Mouse (Mus musculus) CH12.LX (cell line): ENCODE measurements around the gene Acss1. TPM values are rescaled to one million over a fixed set of nuclear protein-coding genes. Genes with fewer than 3 reads are reported as not detected.

ENCODE experiments used
- DNase-seq: peaks from one replicate; pipeline ENCODE4 v3.0.0-alpha.2; 2013; ENCODE audit errors: extremely low read depth
- H3K27ac ChIP-seq: 2 replicates; pipeline ENCODE4 v1.5.1; 2012; ENCODE audit warnings: low read depth, mild to moderate bottlenecking, control low read depth, moderate library complexity; ENCODE audit not compliant: insufficient read depth
- H3K27me3 ChIP-seq: replicated peaks from 2 replicates; pipeline ENCODE3; 2012; ENCODE audit warnings: inconsistent platforms
- H3K36me3 ChIP-seq, 2 experiments: replicated peaks in 1 of 2; 2 replicates each; pipeline versions ENCODE3 to v1.6.1; 2012; ENCODE audit warnings: inconsistent platforms in 1 of 2, low read length in 1 of 2, mild to moderate bottlenecking in 1 of 2, mixed read lengths in 1 of 2, moderate library complexity in 1 of 2; ENCODE audit not compliant: control insufficient read depth in 1 of 2, insufficient read depth in 1 of 2
- H3K4me1 ChIP-seq, 2 experiments: 2 replicates each; pipeline ENCODE4 v1.6.1; 2012; ENCODE audit warnings: inconsistent platforms in 1 of 2, moderate library complexity in 1 of 2; ENCODE audit not compliant: insufficient read depth in 2 of 2, control insufficient read depth in 1 of 2
- H3K4me2 ChIP-seq: 2 replicates; pipeline ENCODE4 v1.6.1; 2012; ENCODE audit warnings: low read depth, mild to moderate bottlenecking, control low read depth; ENCODE audit not compliant: poor library complexity, insufficient read depth, severe bottlenecking
- H3K4me3 ChIP-seq, 3 experiments: fragments of 150-350 bp in 1 of 3; sonication (generic) in 1 of 3; replicated peaks in 1 of 3; 2 replicates each; pipeline versions ENCODE3 to v1.5.1; 2011 to 2012; ENCODE audit warnings: low read depth in 2 of 3, low read length in 2 of 3, mild to moderate bottlenecking in 2 of 3, moderate library complexity in 2 of 3, control low read depth in 1 of 3, improper control_type of control experiment in 1 of 3, inconsistent platforms in 1 of 3, mixed read lengths in 1 of 3; ENCODE audit not compliant: poor library complexity in 1 of 3
- H3K79me2 ChIP-seq: replicated peaks from 2 replicates; pipeline ENCODE4 v1.6.1; 2012; ENCODE audit warnings: mild to moderate bottlenecking, moderate library complexity; ENCODE audit not compliant: control insufficient read depth, poor library complexity, insufficient read depth, severe bottlenecking; ENCODE audit errors: extremely low read depth
- H3K9ac ChIP-seq: 2 replicates; pipeline ENCODE4 v1.6.1; 2012; ENCODE audit warnings: low read depth, mild to moderate bottlenecking, control low read depth, moderate library complexity; ENCODE audit not compliant: insufficient read depth
- H3K9me3 ChIP-seq: replicated peaks from 2 replicates; pipeline ENCODE3; 2012; ENCODE audit warnings: low read length, inconsistent platforms, mixed read lengths
- BHLHE40 ChIP-seq: IDR thresholded peaks from 2 replicates; pipeline ENCODE4 v1.6.1; 2011; ENCODE audit warnings: mild to moderate bottlenecking, low read depth, low read length, improper control_type of control experiment
- CHD1 ChIP-seq: IDR thresholded peaks from 2 replicates; pipeline ENCODE4 v1.6.1; 2012; ENCODE audit warnings: low read depth, low read length, improper control_type of control experiment, inconsistent platforms
- CHD2 ChIP-seq: IDR thresholded peaks from 2 replicates; pipeline ENCODE4 v1.6.1; 2011; ENCODE audit warnings: low read length, improper control_type of control experiment
- CTCF ChIP-seq, 2 experiments: IDR thresholded peaks in 1 of 2; conservative IDR thresholded peaks in 1 of 2; 2 replicates each; pipeline ENCODE4 v1.5.1; 2011 to 2012; ENCODE audit warnings: low read depth in 2 of 2, low read length in 2 of 2, improper control_type of control experiment in 1 of 2, inconsistent platforms in 1 of 2, mild to moderate bottlenecking in 1 of 2, moderate library complexity in 1 of 2
- E2F4 ChIP-seq: IDR thresholded peaks from 2 replicates; pipeline ENCODE4 v1.6.1; 2011; ENCODE audit warnings: low read depth, low read length, improper control_type of control experiment; ENCODE audit not compliant: insufficient replicate concordance
- ELF1 ChIP-seq: IDR thresholded peaks from 2 replicates; pipeline ENCODE4 v1.6.1; 2014; ENCODE audit warnings: low read depth, mild to moderate bottlenecking, inconsistent platforms, low read length, improper control_type of control experiment
- EP300 ChIP-seq: IDR thresholded peaks from 2 replicates; pipeline ENCODE4 v1.6.1; 2011; ENCODE audit warnings: low read length, improper control_type of control experiment
- ETS1 ChIP-seq: conservative IDR thresholded peaks from 2 replicates; pipeline ENCODE4 v1.6.1; 2012; ENCODE audit warnings: low read depth, mild to moderate bottlenecking, inconsistent platforms, low read length, improper control_type of control experiment, moderate library complexity
- GABPA ChIP-seq: IDR thresholded peaks from 2 replicates; pipeline ENCODE4 v1.6.1; 2012; ENCODE audit warnings: low read depth, low read length, improper control_type of control experiment, inconsistent platforms; ENCODE audit not compliant: insufficient replicate concordance
- HCFC1 ChIP-seq: IDR thresholded peaks from 2 replicates; pipeline ENCODE4 v1.6.1; 2012; ENCODE audit warnings: low read depth, mild to moderate bottlenecking, inconsistent platforms, low read length, improper control_type of control experiment
- IRF4 ChIP-seq: IDR thresholded peaks from 2 replicates; pipeline ENCODE4 v1.6.1; 2014; ENCODE audit warnings: low read depth, mild to moderate bottlenecking, inconsistent platforms, low read length, improper control_type of control experiment
- JUN ChIP-seq: IDR thresholded peaks from 2 replicates; pipeline ENCODE4 v1.6.1; 2011; ENCODE audit warnings: low read depth, mild to moderate bottlenecking, low read length, improper control_type of control experiment, moderate library complexity; ENCODE audit not compliant: insufficient read depth
- JUND ChIP-seq: conservative IDR thresholded peaks from 2 replicates; pipeline ENCODE4 v1.6.1; 2011; ENCODE audit warnings: low read depth, low read length, improper control_type of control experiment
- KAT2A ChIP-seq: IDR thresholded peaks from 2 replicates; pipeline ENCODE4 v1.6.1; 2012; ENCODE audit warnings: low read length, improper control_type of control experiment, inconsistent platforms; ENCODE audit not compliant: insufficient replicate concordance
- MAFK ChIP-seq: IDR thresholded peaks from 2 replicates; pipeline ENCODE4 v1.6.1; 2011; ENCODE audit warnings: low read length, improper control_type of control experiment; ENCODE audit not compliant: insufficient replicate concordance
- MAX ChIP-seq: IDR thresholded peaks from 2 replicates; pipeline ENCODE4 v1.6.1; 2011; ENCODE audit warnings: low read length, improper control_type of control experiment
- MAZ ChIP-seq: IDR thresholded peaks from 2 replicates; pipeline ENCODE4 v1.6.1; 2012; ENCODE audit warnings: low read depth, mild to moderate bottlenecking, inconsistent platforms, low read length, improper control_type of control experiment, moderate library complexity
- MEF2A ChIP-seq: IDR thresholded peaks from 2 replicates; pipeline ENCODE4 v1.6.1; 2014; ENCODE audit warnings: low read depth, mild to moderate bottlenecking, inconsistent platforms, low read length, improper control_type of control experiment, borderline replicate concordance
- MXI1 ChIP-seq: IDR thresholded peaks from 2 replicates; pipeline ENCODE4 v1.6.1; 2011; ENCODE audit warnings: mild to moderate bottlenecking, low read depth, low read length, improper control_type of control experiment
- MYC ChIP-seq: IDR thresholded peaks from 2 replicates; pipeline ENCODE4 v1.6.1; 2011; ENCODE audit warnings: low read depth, mild to moderate bottlenecking, improper control_type of control experiment, low read length
- NELFE ChIP-seq: IDR thresholded peaks from 2 replicates; pipeline ENCODE4 v1.6.1; 2011; ENCODE audit warnings: low read depth, low read length, improper control_type of control experiment
- NRF1 ChIP-seq: IDR thresholded peaks from 2 replicates; pipeline ENCODE4 v1.6.1; 2014; ENCODE audit warnings: low read depth, mild to moderate bottlenecking, inconsistent platforms, low read length, improper control_type of control experiment, moderate library complexity
- PAX5 ChIP-seq: IDR thresholded peaks from 2 replicates; pipeline ENCODE4 v1.6.1; 2012; ENCODE audit warnings: low read length, inconsistent platforms, mixed read lengths
- POLR2A ChIP-seq: IDR thresholded peaks from 2 replicates; pipeline ENCODE4 v1.6.1; 2011; ENCODE audit warnings: low read depth, mild to moderate bottlenecking, improper control_type of control experiment, low read length
- POLR2AphosphoS2 ChIP-seq: IDR thresholded peaks from 2 replicates; pipeline ENCODE4 v1.6.1; 2011; ENCODE audit warnings: low read depth, low read length, improper control_type of control experiment
- RAD21 ChIP-seq: IDR thresholded peaks from 2 replicates; pipeline ENCODE4 v1.6.1; 2011; ENCODE audit warnings: low read depth, mild to moderate bottlenecking, low read length, improper control_type of control experiment, moderate library complexity
- RCOR1 ChIP-seq: conservative IDR thresholded peaks from 2 replicates; pipeline ENCODE4 v1.6.1; 2012; ENCODE audit warnings: low read depth, mild to moderate bottlenecking, inconsistent platforms, low read length, improper control_type of control experiment
- SIN3A ChIP-seq: IDR thresholded peaks from 2 replicates; pipeline ENCODE4 v1.6.1; 2012; ENCODE audit warnings: low read length, improper control_type of control experiment, inconsistent platforms
- SMC3 ChIP-seq: IDR thresholded peaks from 2 replicates; pipeline ENCODE4 v1.6.1; 2011; ENCODE audit warnings: low read depth, low read length, improper control_type of control experiment
- TBP ChIP-seq: conservative IDR thresholded peaks from 2 replicates; pipeline ENCODE4 v1.6.1; 2011; ENCODE audit warnings: low read depth, low read length, improper control_type of control experiment
- TCF12 ChIP-seq: IDR thresholded peaks from 2 replicates; pipeline ENCODE4 v1.6.1; 2014; ENCODE audit warnings: low read depth, mild to moderate bottlenecking, inconsistent platforms, low read length, improper control_type of control experiment
- UBTF ChIP-seq: IDR thresholded peaks from 2 replicates; pipeline ENCODE4 v1.6.1; 2012; ENCODE audit warnings: low read depth, mild to moderate bottlenecking, inconsistent platforms, low read length, improper control_type of control experiment, moderate library complexity
- USF1 ChIP-seq: IDR thresholded peaks from 2 replicates; pipeline ENCODE4 v1.6.1; 2014; ENCODE audit warnings: low read depth, mild to moderate bottlenecking, inconsistent platforms, low read length, improper control_type of control experiment
- USF2 ChIP-seq: conservative IDR thresholded peaks from 2 replicates; pipeline ENCODE4 v1.6.1; 2011; ENCODE audit warnings: low read depth, low read length, improper control_type of control experiment
- ZC3H11A ChIP-seq: IDR thresholded peaks from 2 replicates; pipeline ENCODE4 v1.6.1; 2012; ENCODE audit warnings: low read depth, mild to moderate bottlenecking, inconsistent platforms, low read length, improper control_type of control experiment
- ZKSCAN1 ChIP-seq: IDR thresholded peaks from 2 replicates; pipeline ENCODE4 v1.6.1; 2012; ENCODE audit warnings: low read depth, inconsistent platforms, low read length, improper control_type of control experiment, borderline replicate concordance
- ZMIZ1 ChIP-seq: IDR thresholded peaks from 2 replicates; pipeline ENCODE4 v1.6.1; 2012; ENCODE audit warnings: low read depth, mild to moderate bottlenecking, inconsistent platforms, low read length, improper control_type of control experiment
- ZNF384 ChIP-seq: IDR thresholded peaks from 2 replicates; pipeline ENCODE4 v1.6.1; 2012; ENCODE audit warnings: low read depth, low read length, improper control_type of control experiment, inconsistent platforms
- dilution Hi-C: fragments of 300-500 bp; cut with MboI; formaldehyde crosslinking; loops from 2 replicates; pipeline ENCODE4 v1.14.3; 2020; ENCODE audit warnings: low sequenced_read_pairs; ENCODE audit not compliant: extremely low pct_unique_long_range_greater_than_20kb, extremely low pct_ligation_motif_present
- in situ Hi-C: fragments of 300-500 bp; cut with MboI; formaldehyde crosslinking; loops from 3 replicates; pipeline ENCODE4 v1.14.3; 2019; ENCODE audit warnings: low sequenced_read_pairs, low pct_ligation_motif_present, low pct_unique_long_range_greater_than_20kb, mixed read lengths
- polyA plus RNA-seq: library from polyadenylated mRNA; unstranded; fragments of >175 nt; gene quantifications from 2 replicates; pipeline ENCODE4 v1.2.1, GENCODE M21; 2012; ENCODE audit warnings: low read depth; ENCODE audit not compliant: insufficient read length
- total RNA-seq, 2 experiments: library from RNA; depleted of rRNA; stranded (reverse); fragments of 300-350 nt in 1 of 2; fragments of >200 nt in 1 of 2; gene quantifications; 2 replicates each; pipeline ENCODE4 v1.2.3; 2012 to 2014

The Acss1 gene
- total and polyA plus RNA-seq, 3 experiments: 0.39 to 1.7 (median 0.76) TPM

GRCm38 (mm10) chr2:150608087-150608799 lies 60.1 kb downstream of the Acss1 start, which contains the start of gene Apmap:
TSS of gene Apmap (minus strand) at chr2:150608567.
- H3K9me3 ChIP-seq: no peaks in the 10 kb centered on the region
- H3K4me3 ChIP-seq: peak within 1 kb of the TSS; percentile 89 to 94 (median 93)
- H3K4me2 ChIP-seq: peak within 1 kb of the TSS; percentile 92
- DNase-seq: peak; percentile 98
- dilution Hi-C loops: no loop called here
- H3K36me3 ChIP-seq: peaks cover 0 to 23% of the 10 kb centered on the region in 2 experiments
- peaks cover 3 to 20% of the 10 kb centered on the region in 2 experiments; a peak in 3 of 4 replicates for H3K4me1 ChIP-seq
- TF ChIP-seq BHLHE40: no peak
- no peak for TF ChIP-seq ETS1
- TF ChIP-seq CHD2: no peak
- TF ChIP-seq MAZ: 0 out of 2 replicates have a peak, but pooled peaks have one; percentile 16
- TF ChIP-seq NELFE: peak; percentile 74
- TF ChIP-seq POLR2AphosphoS2: no peak; the same call in 1 of the 2 replicates
- TF ChIP-seq KAT2A: peak; percentile 72; the same call in 1 of the 2 replicates
- TF ChIP-seq NRF1: 0 out of 2 replicates have a peak, but pooled peaks have one; percentile 34
- no peak for TF ChIP-seq PAX5
- TF ChIP-seq IRF4: peak; percentile 78
- peak; percentile 79; the same call in 1 of the 2 replicates for TF ChIP-seq E2F4
- TF ChIP-seq RCOR1: no peak
- TF ChIP-seq USF2: no peak
- TF ChIP-seq ELF1: peak; percentile 65; the same call in 1 of the 2 replicates
- no peak for TF ChIP-seq GABPA
- TF ChIP-seq JUN: no peak
- peak; percentile 89 for TF ChIP-seq HCFC1
- 0 out of 2 replicates have a peak, but pooled peaks have one; percentile 47 for TF ChIP-seq TBP
- peak; percentile 20 for TF ChIP-seq SMC3
- no peak for TF ChIP-seq USF1
- TF ChIP-seq CHD1: no peak
- TF ChIP-seq MAFK: no peak
- TF ChIP-seq TCF12: peak; percentile 83
- no peak for TF ChIP-seq ZC3H11A
- TF ChIP-seq ZMIZ1: peak; percentile 48; the same call in 1 of the 2 replicates
- peak in 1 of 2 experiments; percentile 6; a peak in 1 of 4 replicates for TF ChIP-seq CTCF (conservative IDR thresholded peaks at IDR 0.05 in 1 of 2, IDR thresholded peaks at IDR 0.05 in 1 of 2; ENCODE audit: low read depth in 2 of 2, low read length in 2 of 2)
- no peak for TF ChIP-seq JUND
- no peak for TF ChIP-seq UBTF
- no peak for TF ChIP-seq ZKSCAN1
- TF ChIP-seq MXI1: peak; percentile 99
- TF ChIP-seq POLR2A: peak; percentile 84
- TF ChIP-seq MAX: peak; percentile 87
- TF ChIP-seq EP300: no peak
- TF ChIP-seq RAD21: no peak
- peak; percentile 98 for TF ChIP-seq SIN3A
- TF ChIP-seq MYC: no peak; the same call in 1 of the 2 replicates
- peak; percentile 43; the same call in 1 of the 2 replicates for TF ChIP-seq MEF2A
- no peak for TF ChIP-seq ZNF384
- peaks cover 3% of the 10 kb centered on the region for H3K79me2 ChIP-seq
- in situ Hi-C loops: loop anchor here (5.0 to 10.0 kb wide), 2 partner anchors 64 to 137 kb away; partner anchors contain the start of gene Entpd6
- H3K27ac ChIP-seq: no peak within 1 kb of the TSS
- peak within 1 kb of the TSS; percentile 44 for H3K9ac ChIP-seq
- no peaks in the 10 kb centered on the region for H3K27me3 ChIP-seq
